Comparison of ENCODE assay signal across 26 mouse cellular contexts in the genomic region with DNA sequence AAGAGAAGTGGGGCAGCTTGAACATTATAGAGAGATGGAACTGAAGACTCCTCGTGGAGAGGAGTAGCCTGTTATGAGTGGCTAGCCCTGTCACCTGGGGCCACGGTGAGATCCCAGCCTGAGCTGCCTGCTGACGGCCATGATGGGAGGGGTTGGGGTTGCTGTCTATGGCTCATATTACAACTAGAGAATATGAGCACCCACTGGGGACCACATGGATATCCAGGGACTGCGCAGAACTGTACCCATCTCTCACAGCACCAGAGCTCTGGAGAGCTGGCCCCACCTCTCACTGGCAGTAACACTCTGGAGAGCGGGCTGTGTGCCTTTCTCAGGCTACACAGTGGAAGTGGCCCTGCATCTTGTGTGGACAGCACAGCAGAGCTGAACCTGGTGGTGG.
A peak's percentile ranks its signal among the peaks of the same experiment; 100 is the strongest.
DNase-seq lines count a peak whose midpoint lies in the region; ATAC-seq and TF ChIP-seq lines count a peak whose summit lies in the region.
"Had no signal": no experiment of that assay in that cellular context is flagged by ENCODE, and none has a peak within 500 bp of the region (broad histone marks: within the 10 kb centered on the region; RNA-seq: fewer than 3 reads in every experiment).

No protein-coding gene starts in this region.

- no peak for DNase-seq in cerebellum, adult 2 months
- DNase-seq in cerebellum, postnatal 36 days, result no peak
- no peak for DNase-seq in heart, postnatal 14 days
- no peak for DNase-seq in stomach, postnatal 0 days (ENCODE audit: low spot score)
- DNase-seq in frontal cortex, postnatal 14 days (ENCODE audit: low spot score in 2 of 2), result no peak
- DNase-seq: adrenal gland, postnatal 14 days; cerebellum, adult 9-10 months; embryo, embryonic 11 days; forebrain, postnatal 0 days; gastrocnemius, postnatal 10 days; gastrocnemius, postnatal 36 days; kidney, adult 18-20 months; kidney, adult 9 months had no signal

- no peak overlapping the region for H3K9ac ChIP-seq in heart, embryonic 12.5 days
- no peak overlapping the region for H3K9ac ChIP-seq in stomach, embryonic 16.5 days (ENCODE audit: low read length)
- H3K9ac ChIP-seq in stomach, postnatal 0 days (ENCODE audit: low read length), result no peak overlapping the region
- H3K9ac ChIP-seq: embryonic facial prominence, embryonic 12.5 days; forebrain, postnatal 0 days; heart, embryonic 13.5 days; hindbrain, embryonic 12.5 days had no signal

- no peak for TF ChIP-seq POLR2A in cerebellum, adult 2 months (IDR thresholded peaks at IDR 0.05; ENCODE audit: borderline replicate concordance, insufficient read depth, low read length)

- TF ChIP-seq EP300 in stomach, postnatal 0 days (optimal IDR thresholded peaks at IDR 0.05), result no peak

- H3K4me2 ChIP-seq in heart, embryonic 12.5 days, result no peak overlapping the region
- H3K4me2 ChIP-seq in stomach, embryonic 16.5 days (ENCODE audit: low read depth, low read length), result no peak overlapping the region
- no peak overlapping the region for H3K4me2 ChIP-seq in stomach, postnatal 0 days (replicated peaks; ENCODE audit: low read depth)
- H3K4me2 ChIP-seq: embryonic facial prominence, embryonic 12.5 days; heart, embryonic 13.5 days; hindbrain, embryonic 12.5 days had no signal

- intact Hi-C loops in heart, postnatal 14 days (cut with DNase I), result loop anchor here (5.0 kb wide), 2 partner anchors 124 to 214 kb away; no protein-coding TSS in a partner anchor

- H3K4me3 ChIP-seq in cerebellum, adult 2 months (replicated peaks; ENCODE audit: insufficient read depth, low read depth, low read length), result no peak overlapping the region
- no peak overlapping the region for H3K4me3 ChIP-seq in heart, embryonic 12.5 days
- no peak overlapping the region for H3K4me3 ChIP-seq in stomach, embryonic 16.5 days (replicated peaks; ENCODE audit: low read length)
- H3K4me3 ChIP-seq in stomach, postnatal 0 days (ENCODE audit: low read depth, low read length), result no peak overlapping the region
- H3K4me3 ChIP-seq: embryonic facial prominence, embryonic 12.5 days; heart, embryonic 13.5 days; hindbrain, embryonic 12.5 days had no signal

- TF ChIP-seq CTCF in cerebellum, adult 2 months (IDR thresholded peaks at IDR 0.05; ENCODE audit: borderline replicate concordance, insufficient read depth, low read depth, low read length), result no peak
- TF ChIP-seq CTCF in stomach, postnatal 0 days (IDR thresholded peaks at IDR 0.05; ENCODE audit: low read depth), result no peak

- ATAC-seq in heart, embryonic 12.5 days (ENCODE audit: insufficient number of reproducible peaks, low FRiP score), result peak; percentile 11; the same call in 1 of the 2 replicates
- ATAC-seq in stomach, embryonic 16.5 days (ENCODE audit: insufficient read depth, low FRiP score), result peak; percentile 50; the same call in 1 of the 2 replicates
- no peak for ATAC-seq in stomach, postnatal 0 days (ENCODE audit: low FRiP score, low TSS enrichment)
- ATAC-seq in megakaryocyte-erythroid progenitor cell, adult 5-6 weeks (replicated peaks; ENCODE audit: low FRiP score, low TSS enrichment, poor library complexity, severe bottlenecking), result 0 out of 2 replicates have a peak, but pooled peaks have one; percentile 6
- ATAC-seq: forebrain, embryonic 14.5 days; forebrain, postnatal 0 days; inflammation-experienced regulatory T-cells, adult 6 months; intestine, embryonic 16.5 days; Patski had no signal

- peaks cover 34% of the 10 kb centered on the region for H3K36me3 ChIP-seq in heart, embryonic 12.5 days
- H3K36me3 ChIP-seq in stomach, embryonic 16.5 days (ENCODE audit: control insufficient read depth, insufficient read depth, low read length), result no peaks in the 10 kb centered on the region
- no peaks in the 10 kb centered on the region for H3K36me3 ChIP-seq in stomach, postnatal 0 days (ENCODE audit: control insufficient read depth, insufficient read depth, low read length)
- H3K36me3 ChIP-seq: embryonic facial prominence, embryonic 12.5 days had no signal

- WGBS in cerebellum, adult 2 months, result 54% methylated on average over 5 of the region's 5 CpGs
- WGBS in heart, embryonic 12.5 days, result 86% methylated on average over 5 of the region's 5 CpGs
- WGBS in stomach, embryonic 16.5 days, result 91% methylated on average over 5 of the region's 5 CpGs
- 94% methylated on average over 5 of the region's 5 CpGs for WGBS in stomach, postnatal 0 days

- H3K9me3 ChIP-seq in heart, embryonic 12.5 days (replicated peaks), result no peaks in the 10 kb centered on the region
- H3K9me3 ChIP-seq in stomach, embryonic 16.5 days (replicated peaks; ENCODE audit: control insufficient read depth, low read length), result no peaks in the 10 kb centered on the region
- no peaks in the 10 kb centered on the region for H3K9me3 ChIP-seq in stomach, postnatal 0 days (ENCODE audit: control insufficient read depth, low read length)
- H3K9me3 ChIP-seq: embryonic facial prominence, embryonic 12.5 days; G1E; heart, embryonic 13.5 days; hindbrain, embryonic 12.5 days had no signal

- peaks cover 47% of the 10 kb centered on the region for H3K4me1 ChIP-seq in cerebellum, adult 2 months (ENCODE audit: control insufficient read depth, insufficient read depth, low read length)
- H3K4me1 ChIP-seq in heart, embryonic 12.5 days (replicated peaks), result peaks cover 23% of the 10 kb centered on the region
- H3K4me1 ChIP-seq in stomach, embryonic 16.5 days (ENCODE audit: control insufficient read depth, insufficient read depth, low read length), result no peaks in the 10 kb centered on the region
- H3K4me1 ChIP-seq in stomach, postnatal 0 days (replicated peaks; ENCODE audit: control insufficient read depth, insufficient read depth), result no peaks in the 10 kb centered on the region
- H3K4me1 ChIP-seq: embryonic facial prominence, embryonic 12.5 days; hindbrain, embryonic 12.5 days had no signal

- H3K27me3 ChIP-seq in cerebellum, adult 2 months (ENCODE audit: control insufficient read depth, insufficient read depth, low read length), result no peaks in the 10 kb centered on the region
- no peaks in the 10 kb centered on the region for H3K27me3 ChIP-seq in heart, embryonic 12.5 days (replicated peaks)
- H3K27me3 ChIP-seq in stomach, embryonic 16.5 days (ENCODE audit: control insufficient read depth, insufficient read depth, low read length), result no peaks in the 10 kb centered on the region
- H3K27me3 ChIP-seq in stomach, postnatal 0 days (ENCODE audit: control insufficient read depth, insufficient read depth, low read length), result no peaks in the 10 kb centered on the region
- H3K27me3 ChIP-seq: CH12.LX; embryonic facial prominence, embryonic 12.5 days; heart, embryonic 13.5 days; hindbrain, embryonic 12.5 days; Patski had no signal

- peak overlapping the region; percentile 58 for H3K27ac ChIP-seq in cerebellum, adult 2 months (ENCODE audit: insufficient read depth, low read length)
- no peak overlapping the region for H3K27ac ChIP-seq in heart, embryonic 12.5 days (ENCODE audit: poor library complexity, severe bottlenecking)
- no peak overlapping the region for H3K27ac ChIP-seq in stomach, embryonic 16.5 days (ENCODE audit: low read length)
- no peak overlapping the region for H3K27ac ChIP-seq in stomach, postnatal 0 days (replicated peaks)
- H3K27ac ChIP-seq: embryonic facial prominence, embryonic 12.5 days; heart, embryonic 13.5 days; hindbrain, embryonic 12.5 days; hindbrain, postnatal 0 days had no signal
